Mouse (Mus musculus) CH12.LX (cell line): ENCODE results near the gene Sbno1. TPM values are rescaled to one million over a fixed set of nuclear protein-coding genes. Genes with fewer than 3 reads are reported as not detected.

Experiments used
- DNase-seq: peaks from one replicate; pipeline ENCODE4 v3.0.0-alpha.2; 2013; ENCODE audit errors: extremely low read depth
- H3K27ac ChIP-seq: 2 replicates; pipeline ENCODE4 v1.5.1; 2012; ENCODE audit warnings: low read depth, mild to moderate bottlenecking, control low read depth, moderate library complexity; ENCODE audit not compliant: insufficient read depth
- H3K27me3 ChIP-seq: replicated peaks from 2 replicates; pipeline ENCODE3; 2012; ENCODE audit warnings: inconsistent platforms
- H3K36me3 ChIP-seq, 2 experiments: replicated peaks in 1 of 2; 2 replicates each; pipeline versions ENCODE3 to v1.6.1; 2012; ENCODE audit warnings: inconsistent platforms in 1 of 2, low read length in 1 of 2, mild to moderate bottlenecking in 1 of 2, mixed read lengths in 1 of 2, moderate library complexity in 1 of 2; ENCODE audit not compliant: control insufficient read depth in 1 of 2, insufficient read depth in 1 of 2
- H3K4me1 ChIP-seq, 2 experiments: 2 replicates each; pipeline ENCODE4 v1.6.1; 2012; ENCODE audit warnings: inconsistent platforms in 1 of 2, moderate library complexity in 1 of 2; ENCODE audit not compliant: insufficient read depth in 2 of 2, control insufficient read depth in 1 of 2
- H3K4me2 ChIP-seq: 2 replicates; pipeline ENCODE4 v1.6.1; 2012; ENCODE audit warnings: low read depth, mild to moderate bottlenecking, control low read depth; ENCODE audit not compliant: poor library complexity, insufficient read depth, severe bottlenecking
- H3K4me3 ChIP-seq, 3 experiments: fragments of 150-350 bp in 1 of 3; sonication (generic) in 1 of 3; replicated peaks in 1 of 3; 2 replicates each; pipeline versions ENCODE3 to v1.5.1; 2011 to 2012; ENCODE audit warnings: low read depth in 2 of 3, low read length in 2 of 3, mild to moderate bottlenecking in 2 of 3, moderate library complexity in 2 of 3, control low read depth in 1 of 3, improper control_type of control experiment in 1 of 3, inconsistent platforms in 1 of 3, mixed read lengths in 1 of 3; ENCODE audit not compliant: poor library complexity in 1 of 3
- H3K79me2 ChIP-seq: replicated peaks from 2 replicates; pipeline ENCODE4 v1.6.1; 2012; ENCODE audit warnings: mild to moderate bottlenecking, moderate library complexity; ENCODE audit not compliant: control insufficient read depth, poor library complexity, insufficient read depth, severe bottlenecking; ENCODE audit errors: extremely low read depth
- H3K9ac ChIP-seq: 2 replicates; pipeline ENCODE4 v1.6.1; 2012; ENCODE audit warnings: low read depth, mild to moderate bottlenecking, control low read depth, moderate library complexity; ENCODE audit not compliant: insufficient read depth
- H3K9me3 ChIP-seq: replicated peaks from 2 replicates; pipeline ENCODE3; 2012; ENCODE audit warnings: low read length, inconsistent platforms, mixed read lengths
- BHLHE40 ChIP-seq: IDR thresholded peaks from 2 replicates; pipeline ENCODE4 v1.6.1; 2011; ENCODE audit warnings: mild to moderate bottlenecking, low read depth, low read length, improper control_type of control experiment
- CHD1 ChIP-seq: IDR thresholded peaks from 2 replicates; pipeline ENCODE4 v1.6.1; 2012; ENCODE audit warnings: low read depth, low read length, improper control_type of control experiment, inconsistent platforms
- CTCF ChIP-seq, 2 experiments: IDR thresholded peaks in 1 of 2; conservative IDR thresholded peaks in 1 of 2; 2 replicates each; pipeline ENCODE4 v1.5.1; 2011 to 2012; ENCODE audit warnings: low read depth in 2 of 2, low read length in 2 of 2, improper control_type of control experiment in 1 of 2, inconsistent platforms in 1 of 2, mild to moderate bottlenecking in 1 of 2, moderate library complexity in 1 of 2
- ELF1 ChIP-seq: IDR thresholded peaks from 2 replicates; pipeline ENCODE4 v1.6.1; 2014; ENCODE audit warnings: low read depth, mild to moderate bottlenecking, inconsistent platforms, low read length, improper control_type of control experiment
- ETS1 ChIP-seq: conservative IDR thresholded peaks from 2 replicates; pipeline ENCODE4 v1.6.1; 2012; ENCODE audit warnings: low read depth, mild to moderate bottlenecking, inconsistent platforms, low read length, improper control_type of control experiment, moderate library complexity
- GABPA ChIP-seq: IDR thresholded peaks from 2 replicates; pipeline ENCODE4 v1.6.1; 2012; ENCODE audit warnings: low read depth, low read length, improper control_type of control experiment, inconsistent platforms; ENCODE audit not compliant: insufficient replicate concordance
- KAT2A ChIP-seq: IDR thresholded peaks from 2 replicates; pipeline ENCODE4 v1.6.1; 2012; ENCODE audit warnings: low read length, improper control_type of control experiment, inconsistent platforms; ENCODE audit not compliant: insufficient replicate concordance
- MAFK ChIP-seq: IDR thresholded peaks from 2 replicates; pipeline ENCODE4 v1.6.1; 2011; ENCODE audit warnings: low read length, improper control_type of control experiment; ENCODE audit not compliant: insufficient replicate concordance
- MEF2A ChIP-seq: IDR thresholded peaks from 2 replicates; pipeline ENCODE4 v1.6.1; 2014; ENCODE audit warnings: low read depth, mild to moderate bottlenecking, inconsistent platforms, low read length, improper control_type of control experiment, borderline replicate concordance
- MXI1 ChIP-seq: IDR thresholded peaks from 2 replicates; pipeline ENCODE4 v1.6.1; 2011; ENCODE audit warnings: mild to moderate bottlenecking, low read depth, low read length, improper control_type of control experiment
- MYC ChIP-seq: IDR thresholded peaks from 2 replicates; pipeline ENCODE4 v1.6.1; 2011; ENCODE audit warnings: low read depth, mild to moderate bottlenecking, improper control_type of control experiment, low read length
- NELFE ChIP-seq: IDR thresholded peaks from 2 replicates; pipeline ENCODE4 v1.6.1; 2011; ENCODE audit warnings: low read depth, low read length, improper control_type of control experiment
- NRF1 ChIP-seq: IDR thresholded peaks from 2 replicates; pipeline ENCODE4 v1.6.1; 2014; ENCODE audit warnings: low read depth, mild to moderate bottlenecking, inconsistent platforms, low read length, improper control_type of control experiment, moderate library complexity
- POLR2AphosphoS2 ChIP-seq: IDR thresholded peaks from 2 replicates; pipeline ENCODE4 v1.6.1; 2011; ENCODE audit warnings: low read depth, low read length, improper control_type of control experiment
- RAD21 ChIP-seq: IDR thresholded peaks from 2 replicates; pipeline ENCODE4 v1.6.1; 2011; ENCODE audit warnings: low read depth, mild to moderate bottlenecking, low read length, improper control_type of control experiment, moderate library complexity
- SIN3A ChIP-seq: IDR thresholded peaks from 2 replicates; pipeline ENCODE4 v1.6.1; 2012; ENCODE audit warnings: low read length, improper control_type of control experiment, inconsistent platforms
- SMC3 ChIP-seq: IDR thresholded peaks from 2 replicates; pipeline ENCODE4 v1.6.1; 2011; ENCODE audit warnings: low read depth, low read length, improper control_type of control experiment
- TBP ChIP-seq: conservative IDR thresholded peaks from 2 replicates; pipeline ENCODE4 v1.6.1; 2011; ENCODE audit warnings: low read depth, low read length, improper control_type of control experiment
- TCF12 ChIP-seq: IDR thresholded peaks from 2 replicates; pipeline ENCODE4 v1.6.1; 2014; ENCODE audit warnings: low read depth, mild to moderate bottlenecking, inconsistent platforms, low read length, improper control_type of control experiment
- USF1 ChIP-seq: IDR thresholded peaks from 2 replicates; pipeline ENCODE4 v1.6.1; 2014; ENCODE audit warnings: low read depth, mild to moderate bottlenecking, inconsistent platforms, low read length, improper control_type of control experiment
- USF2 ChIP-seq: conservative IDR thresholded peaks from 2 replicates; pipeline ENCODE4 v1.6.1; 2011; ENCODE audit warnings: low read depth, low read length, improper control_type of control experiment
- ZC3H11A ChIP-seq: IDR thresholded peaks from 2 replicates; pipeline ENCODE4 v1.6.1; 2012; ENCODE audit warnings: low read depth, mild to moderate bottlenecking, inconsistent platforms, low read length, improper control_type of control experiment
- ZNF384 ChIP-seq: IDR thresholded peaks from 2 replicates; pipeline ENCODE4 v1.6.1; 2012; ENCODE audit warnings: low read depth, low read length, improper control_type of control experiment, inconsistent platforms
- dilution Hi-C: fragments of 300-500 bp; cut with MboI; formaldehyde crosslinking; loops from 2 replicates; pipeline ENCODE4 v1.14.3; 2020; ENCODE audit warnings: low sequenced_read_pairs; ENCODE audit not compliant: extremely low pct_unique_long_range_greater_than_20kb, extremely low pct_ligation_motif_present
- in situ Hi-C: fragments of 300-500 bp; cut with MboI; formaldehyde crosslinking; loops from 3 replicates; pipeline ENCODE4 v1.14.3; 2019; ENCODE audit warnings: low sequenced_read_pairs, low pct_ligation_motif_present, low pct_unique_long_range_greater_than_20kb, mixed read lengths
- polyA plus RNA-seq: library from polyadenylated mRNA; unstranded; fragments of >175 nt; gene quantifications from 2 replicates; pipeline ENCODE4 v1.2.1, GENCODE M21; 2012; ENCODE audit warnings: low read depth; ENCODE audit not compliant: insufficient read length
- total RNA-seq, 2 experiments: library from RNA; depleted of rRNA; stranded (reverse); fragments of 300-350 nt in 1 of 2; fragments of >200 nt in 1 of 2; gene quantifications; 2 replicates each; pipeline ENCODE4 v1.2.3; 2012 to 2014

The Sbno1 gene
- total and polyA plus RNA-seq, 3 experiments = 35.0 to 48.5 (median 38.3) TPM

- Histone ChIP-seq H3K27me3 (no peaks in the 10 kb centered on the region), H3K27ac (no peak overlapping the region), H3K4me1 (peaks cover 3 to 14% of the 10 kb centered on the region in 2 experiments; a peak in 3 of 4 replicates), H3K9me3 (no peaks in the 10 kb centered on the region), H3K4me2 (no peak overlapping the region), H3K79me2 (peaks cover 89% of the 10 kb centered on the region), H3K36me3 (peaks cover 0 to 55% of the 10 kb centered on the region in 2 experiments), H3K9ac (no peak overlapping the region), H3K4me3 (no peak overlapping the region)
- DNase-seq = no peak
- in situ Hi-C loops = no loop called here
- dilution Hi-C loops = no loop called here
- TF ChIP-seq BHLHE40 (no peak), ZNF384 (no peak), TBP (no peak), NELFE (no peak), CHD1 (no peak), MYC (no peak), MAFK (no peak), MEF2A (no peak), ETS1 (no peak), ELF1 (no peak), POLR2AphosphoS2 (no peak), CTCF (conservative IDR thresholded peaks at IDR 0.05 in 1 of 2, IDR thresholded peaks at IDR 0.05 in 1 of 2; ENCODE audit: low read depth in 2 of 2, low read length in 2 of 2) (no peak)
Observed at GRCm38 (mm10) chr5:124418903-124419302, 6.9 kb downstream of the Sbno1 start.

GRCm38 (mm10) chr5:124412163-124412562, 13.6 kb downstream of the Sbno1 start:
- Histone ChIP-seq H3K36me3 (peaks cover 32 to 73% of the 10 kb centered on the region in 2 experiments), H3K4me3 (no peak overlapping the region), H3K4me2 (no peak overlapping the region), H3K27ac (no peak overlapping the region), H3K4me1 (0 out of 4 replicates have a peak, but pooled peaks cover 0 to 2% of the 10 kb centered on the region in 2 experiments), H3K9me3 (no peaks in the 10 kb centered on the region), H3K79me2 (peaks cover 38% of the 10 kb centered on the region), H3K27me3 (no peaks in the 10 kb centered on the region), H3K9ac (no peak overlapping the region)
- TF ChIP-seq MXI1 (no peak), GABPA (no peak), BHLHE40 (no peak), USF2 (no peak), ZNF384 (no peak), RAD21 (no peak), TBP (no peak), USF1 (no peak), SIN3A (no peak), KAT2A (no peak), NELFE (no peak), NRF1 (no peak), ETS1 (no peak), TCF12 (no peak), MYC (no peak), SMC3 (no peak), ZC3H11A (no peak)
- no peak for DNase-seq
- in situ Hi-C loops = loop anchor here (5.0 kb wide), 1 partner anchor 35 kb away; no protein-coding TSS in a partner anchor
- dilution Hi-C loops = no loop called here
